Mouse (Mus musculus) stomach, postnatal 0 days (tissue): ENCODE data around the gene Rrp1b.

Experiments
- CTCF ChIP-seq: IDR thresholded peaks from 2 replicates; pipeline ENCODE4 v1.5.1; 2016; ENCODE audit warnings: antibody characterized with exemption, low read depth, mild to moderate bottlenecking, moderate library complexity
- EP300 ChIP-seq: optimal IDR thresholded peaks from 2 replicates; pipeline ENCODE3; 2016; ENCODE audit warnings: antibody characterized with exemption

- TF ChIP-seq CTCF (no peak), EP300 (no peak)
These were observed 24.2 kb upstream of the Rrp1b start for GRCm38 (mm10) chr17:32011694-32012093.
